Mouse (Mus musculus) MEL (cell line): Measurements from ENCODE around the gene Pabpn1. TPM values are rescaled to one million over a fixed set of nuclear protein-coding genes. Genes with fewer than 3 reads are reported as not detected.
A peak's percentile ranks its signal among the peaks of the same experiment; 100 is the strongest.

Experiments
- DNase-seq: peaks from one replicate; pipeline ENCODE4 v3.0.0; 2011; ENCODE audit warnings: low read depth, low spot score
- H3K27ac ChIP-seq: 2 replicates; pipeline ENCODE4 v1.5.1; 2012; ENCODE audit warnings: low read depth, mild to moderate bottlenecking, control low read depth, low read length, moderate library complexity; ENCODE audit not compliant: control insufficient read depth
- H3K27me3 ChIP-seq, 2 experiments: fragments of 150-350 bp in 1 of 2; sonication (generic) in 1 of 2; 2 replicates each; pipeline ENCODE4 v1.6.1; 2012; ENCODE audit warnings: low read length in 2 of 2, mild to moderate bottlenecking in 2 of 2, improper control_type of control experiment in 1 of 2, moderate library complexity in 1 of 2; ENCODE audit not compliant: insufficient read depth in 2 of 2, control insufficient read depth in 1 of 2
- H3K36me3 ChIP-seq, 2 experiments: 2 replicates each; pipeline ENCODE4 v1.6.1; 2012 to 2014; ENCODE audit warnings: low read length in 2 of 2, improper control_type of control experiment in 1 of 2, inconsistent platforms in 1 of 2, mild to moderate bottlenecking in 1 of 2; ENCODE audit not compliant: insufficient read depth in 2 of 2, control insufficient read depth in 1 of 2
- H3K4me1 ChIP-seq, 2 experiments: fragments of 150-350 bp in 1 of 2; sonication (generic) in 1 of 2; 2 replicates each; pipeline ENCODE4 v1.6.1; 2012; ENCODE audit warnings: low read length in 2 of 2, improper control_type of control experiment in 1 of 2, mild to moderate bottlenecking in 1 of 2; ENCODE audit not compliant: insufficient read depth in 2 of 2, control insufficient read depth in 1 of 2
- H3K4me3 ChIP-seq, 2 experiments: fragments of 150-350 bp in 1 of 2; sonication (generic) in 1 of 2; 2 replicates each; pipeline ENCODE4 v1.5.1; 2012; ENCODE audit warnings: low read depth in 2 of 2, low read length in 2 of 2, mild to moderate bottlenecking in 2 of 2, moderate library complexity in 2 of 2, control low read depth in 1 of 2, improper control_type of control experiment in 1 of 2; ENCODE audit not compliant: control insufficient read depth in 1 of 2, insufficient read depth in 1 of 2
- H3K79me2 ChIP-seq: 2 replicates; pipeline ENCODE4 v1.6.1; 2012; ENCODE audit warnings: mild to moderate bottlenecking, low read length, moderate library complexity; ENCODE audit not compliant: control insufficient read depth, poor library complexity, insufficient read depth
- H3K9ac ChIP-seq: 2 replicates; pipeline ENCODE4 v1.6.1; 2012; ENCODE audit warnings: low read depth, mild to moderate bottlenecking, control low read depth, low read length, moderate library complexity; ENCODE audit not compliant: control insufficient read depth, poor library complexity, severe bottlenecking
- H3K9me3 ChIP-seq: fragments of 150-350 bp; sonication (generic); replicated peaks from 2 replicates; pipeline ENCODE4 v1.6.1; 2012; ENCODE audit warnings: mild to moderate bottlenecking, low read length, improper control_type of control experiment, moderate library complexity; ENCODE audit not compliant: insufficient read depth
- BHLHE40 ChIP-seq: IDR thresholded peaks from 2 replicates; pipeline ENCODE4 v1.6.1; 2012; ENCODE audit warnings: low read depth, mild to moderate bottlenecking, inconsistent platforms, low read length, improper control_type of control experiment, borderline replicate concordance
- CHD1 ChIP-seq: IDR thresholded peaks from 2 replicates; pipeline ENCODE4 v1.6.1; 2012; ENCODE audit warnings: low read depth, mild to moderate bottlenecking, inconsistent platforms, low read length, improper control_type of control experiment
- CHD2 ChIP-seq: IDR thresholded peaks from 2 replicates; pipeline ENCODE4 v1.6.1; 2011; ENCODE audit warnings: low read length, improper control_type of control experiment
- CTCF ChIP-seq, 3 experiments: IDR thresholded peaks in 2 of 3; conservative IDR thresholded peaks in 1 of 3; 2 replicates each; pipeline ENCODE4 v1.5.1; 2011 to 2012; ENCODE audit warnings: low read length in 3 of 3, low read depth in 2 of 3, mild to moderate bottlenecking in 2 of 3, improper control_type of control experiment in 1 of 3, inconsistent platforms in 1 of 3, mixed read lengths in 1 of 3, moderate library complexity in 1 of 3; ENCODE audit not compliant: control insufficient read depth in 1 of 3, insufficient read depth in 1 of 3, poor library complexity in 1 of 3, severe bottlenecking in 1 of 3
- E2F4 ChIP-seq: IDR thresholded peaks from 2 replicates; pipeline ENCODE4 v1.6.1; 2011; ENCODE audit warnings: low read depth, low read length, improper control_type of control experiment, borderline replicate concordance
- EP300 ChIP-seq, 2 experiments: IDR thresholded peaks; 2 replicates each; pipeline ENCODE4 v1.6.1; 2011; ENCODE audit warnings: improper control_type of control experiment in 2 of 2, low read length in 2 of 2, low read depth in 1 of 2, mild to moderate bottlenecking in 1 of 2
- ETS1 ChIP-seq: IDR thresholded peaks from 2 replicates; pipeline ENCODE4 v1.6.1; 2012; ENCODE audit warnings: low read depth, mild to moderate bottlenecking, inconsistent platforms, low read length, improper control_type of control experiment, moderate library complexity
- GABPA ChIP-seq: IDR thresholded peaks from 2 replicates; pipeline ENCODE4 v1.6.1; 2012; ENCODE audit warnings: low read depth, mild to moderate bottlenecking, inconsistent platforms, low read length, improper control_type of control experiment, moderate library complexity
- GATA1 ChIP-seq: IDR thresholded peaks from 2 replicates; pipeline ENCODE4 v1.6.1; 2011; ENCODE audit warnings: low read depth, low read length, improper control_type of control experiment
- HCFC1 ChIP-seq: IDR thresholded peaks from 2 replicates; pipeline ENCODE4 v1.6.1; 2012; ENCODE audit warnings: low read depth, mild to moderate bottlenecking, inconsistent platforms, low read length, improper control_type of control experiment, moderate library complexity
- JUND ChIP-seq: IDR thresholded peaks from 2 replicates; pipeline ENCODE4 v1.6.1; 2011; ENCODE audit warnings: low read depth, mild to moderate bottlenecking, improper control_type of control experiment, low read length
- KAT2A ChIP-seq: conservative IDR thresholded peaks from 2 replicates; pipeline ENCODE4 v1.6.1; 2012; ENCODE audit warnings: low read depth, low read length, improper control_type of control experiment, inconsistent platforms
- MAFK ChIP-seq: IDR thresholded peaks from 2 replicates; pipeline ENCODE4 v1.6.1; 2011; ENCODE audit warnings: low read depth, mild to moderate bottlenecking, low read length, improper control_type of control experiment, borderline replicate concordance
- MAX ChIP-seq: IDR thresholded peaks from 2 replicates; pipeline ENCODE4 v1.6.1; 2011; ENCODE audit warnings: low read length, improper control_type of control experiment
- MAZ ChIP-seq: IDR thresholded peaks from 2 replicates; pipeline ENCODE4 v1.6.1; 2012; ENCODE audit warnings: low read depth, mild to moderate bottlenecking, inconsistent platforms, low read length, improper control_type of control experiment
- MEF2A ChIP-seq: IDR thresholded peaks from 2 replicates; pipeline ENCODE4 v1.6.1; 2014; ENCODE audit warnings: low read depth, mild to moderate bottlenecking, inconsistent platforms, low read length, improper control_type of control experiment; ENCODE audit not compliant: poor library complexity, insufficient replicate concordance, severe bottlenecking; ENCODE audit errors: extremely low read depth
- MXI1 ChIP-seq: IDR thresholded peaks from 2 replicates; pipeline ENCODE4 v1.6.1; 2011; ENCODE audit warnings: mild to moderate bottlenecking, low read depth, low read length, improper control_type of control experiment
- MYB ChIP-seq: IDR thresholded peaks from 2 replicates; pipeline ENCODE4 v1.6.1; 2011; ENCODE audit warnings: mild to moderate bottlenecking, low read depth, low read length, improper control_type of control experiment
- MYC ChIP-seq: IDR thresholded peaks from 2 replicates; pipeline ENCODE4 v1.6.1; 2011; ENCODE audit warnings: low read depth, mild to moderate bottlenecking, low read length, improper control_type of control experiment, moderate library complexity
- NELFE ChIP-seq: IDR thresholded peaks from 2 replicates; pipeline ENCODE4 v1.6.1; 2011; ENCODE audit warnings: low read depth, low read length, improper control_type of control experiment
- NRF1 ChIP-seq: IDR thresholded peaks from 2 replicates; pipeline ENCODE4 v1.6.1; 2014; ENCODE audit warnings: low read depth, mild to moderate bottlenecking, inconsistent platforms, low read length, improper control_type of control experiment, moderate library complexity; ENCODE audit not compliant: poor library complexity, insufficient read depth, severe bottlenecking
- POLR2A ChIP-seq, 2 experiments: IDR thresholded peaks; 2 replicates each; pipeline ENCODE4 v1.6.1; 2011 to 2012; ENCODE audit warnings: low read length in 2 of 2, mild to moderate bottlenecking in 2 of 2, control low read depth in 1 of 2, improper control_type of control experiment in 1 of 2, low read depth in 1 of 2, moderate library complexity in 1 of 2; ENCODE audit not compliant: control insufficient read depth in 1 of 2, insufficient read depth in 1 of 2, poor library complexity in 1 of 2
- POLR2AphosphoS2 ChIP-seq: IDR thresholded peaks from 2 replicates; pipeline ENCODE4 v1.6.1; 2011; ENCODE audit warnings: low read length, improper control_type of control experiment
- POLR2AphosphoS5 ChIP-seq: IDR thresholded peaks from 2 replicates; pipeline ENCODE4 v1.6.1; 2012; ENCODE audit warnings: low read depth, borderline replicate concordance, mild to moderate bottlenecking, inconsistent platforms, low read length, moderate library complexity, mixed read lengths
- RAD21 ChIP-seq: IDR thresholded peaks from 2 replicates; pipeline ENCODE4 v1.6.1; 2011; ENCODE audit warnings: mild to moderate bottlenecking, low read depth, low read length, improper control_type of control experiment
- RCOR1 ChIP-seq: IDR thresholded peaks from 2 replicates; pipeline ENCODE4 v1.6.1; 2012; ENCODE audit warnings: low read depth, mild to moderate bottlenecking, inconsistent platforms, low read length, improper control_type of control experiment
- SIN3A ChIP-seq: IDR thresholded peaks from 2 replicates; pipeline ENCODE4 v1.6.1; 2012; ENCODE audit warnings: low read length, improper control_type of control experiment, inconsistent platforms
- SMC3 ChIP-seq: IDR thresholded peaks from 2 replicates; pipeline ENCODE4 v1.6.1; 2011; ENCODE audit warnings: low read depth, low read length, improper control_type of control experiment
- TCF12 ChIP-seq: IDR thresholded peaks from 2 replicates; pipeline ENCODE4 v1.6.1; 2014; ENCODE audit warnings: low read depth, mild to moderate bottlenecking, inconsistent platforms, low read length, improper control_type of control experiment, moderate library complexity
- UBTF ChIP-seq: IDR thresholded peaks from 2 replicates; pipeline ENCODE4 v1.6.1; 2012; ENCODE audit warnings: low read depth, mild to moderate bottlenecking, inconsistent platforms, low read length, improper control_type of control experiment, moderate library complexity, borderline replicate concordance; ENCODE audit not compliant: insufficient read depth
- USF1 ChIP-seq: IDR thresholded peaks from 2 replicates; pipeline ENCODE4 v1.6.1; 2014; ENCODE audit warnings: low read depth, mild to moderate bottlenecking, inconsistent platforms, low read length, improper control_type of control experiment, moderate library complexity
- USF2 ChIP-seq, 2 experiments: IDR thresholded peaks; 2 replicates each; pipeline ENCODE4 v1.6.1; 2011 to 2012; ENCODE audit warnings: improper control_type of control experiment in 2 of 2, low read length in 2 of 2, borderline replicate concordance in 1 of 2, inconsistent platforms in 1 of 2, low read depth in 1 of 2, mild to moderate bottlenecking in 1 of 2; ENCODE audit not compliant: insufficient read depth in 1 of 2
- ZC3H11A ChIP-seq: IDR thresholded peaks from 2 replicates; pipeline ENCODE4 v1.6.1; 2012; ENCODE audit warnings: low read depth, mild to moderate bottlenecking, inconsistent platforms, low read length, improper control_type of control experiment
- ZKSCAN1 ChIP-seq: IDR thresholded peaks from 2 replicates; pipeline ENCODE4 v1.6.1; 2012; ENCODE audit warnings: low read depth, mild to moderate bottlenecking, inconsistent platforms, low read length, improper control_type of control experiment, moderate library complexity
- ZMIZ1 ChIP-seq: IDR thresholded peaks from 2 replicates; pipeline ENCODE4 v1.6.1; 2012; ENCODE audit warnings: low read depth, mild to moderate bottlenecking, inconsistent platforms, low read length, improper control_type of control experiment, moderate library complexity
- ZNF384 ChIP-seq: IDR thresholded peaks from 2 replicates; pipeline ENCODE4 v1.6.1; 2012; ENCODE audit warnings: low read depth, mild to moderate bottlenecking, inconsistent platforms, low read length, improper control_type of control experiment
- polyA plus RNA-seq, 2 experiments: library from polyadenylated mRNA; stranded (reverse) in 1 of 2; unstranded in 1 of 2; fragments of >175 nt in 1 of 2; fragments of >200 nt in 1 of 2; gene quantifications; 2 replicates each; pipeline versions ENCODE4 v1.2.1 to v1.2.4; 2012; ENCODE audit warnings: low replicate concordance in 2 of 2, low read depth in 1 of 2; ENCODE audit not compliant: insufficient read length in 2 of 2, insufficient read depth in 1 of 2, missing spikeins in 1 of 2
- total RNA-seq: library from RNA; depleted of rRNA; stranded (reverse); fragments of 300-350 nt; gene quantifications from 2 replicates; pipeline ENCODE4 v1.2.3, GENCODE M21; 2012

The Pabpn1 gene
- total and polyA plus RNA-seq, 3 experiments: 82.3 to 393 TPM; not detected in 1

- Histone ChIP-seq H3K4me3 (peak overlapping the region; percentile 90 to 92), H3K27ac (no peak overlapping the region), H3K36me3 (peaks cover 0 to 9% of the 10 kb centered on the region in 2 experiments; a peak in 1 of 4 replicates), H3K79me2 (peaks cover 2% of the 10 kb centered on the region; the same call in 1 of the 2 replicates), H3K4me1 (peaks cover 3 to 11% of the 10 kb centered on the region in 2 experiments), H3K9ac (peak overlapping the region; percentile 90), H3K27me3 (no peaks in the 10 kb centered on the region), H3K9me3 (no peaks in the 10 kb centered on the region)
- DNase-seq: peak; percentile 96
- TF ChIP-seq MAFK (no peak), SIN3A (peak; percentile 41; the same call in 1 of the 2 replicates), E2F4 (no peak; the same call in 1 of the 2 replicates), NRF1 (peak; percentile 80), RCOR1 (no peak), ZMIZ1 (no peak), CHD2 (no peak), CTCF (IDR thresholded peaks at IDR 0.05 in 2 of 3, conservative IDR thresholded peaks at IDR 0.05 in 1 of 3; ENCODE audit: control insufficient read depth in 1 of 3, insufficient read depth in 1 of 3, low read depth in 2 of 3, low read length in 3 of 3, poor library complexity in 1 of 3, severe bottlenecking in 1 of 3) (no peak), USF1 (peak; percentile 32; the same call in 1 of the 2 replicates), MYB (no peak), MXI1 (peak; percentile 81; the same call in 1 of the 2 replicates), CHD1 (no peak), KAT2A (no peak), POLR2AphosphoS2 (peak; percentile 50; the same call in 1 of the 2 replicates), MAX (peak; percentile 69), ZNF384 (no peak), EP300 (IDR thresholded peaks at IDR 0.05; ENCODE audit: low read depth in 1 of 2, low read length in 2 of 2) (no peak), HCFC1 (peak; percentile 66), GABPA (no peak), SMC3 (no peak), GATA1 (no peak), TCF12 (peak; percentile 38; the same call in 1 of the 2 replicates), MEF2A (no peak), POLR2AphosphoS5 (no peak), JUND (no peak), ZKSCAN1 (no peak), BHLHE40 (peak; percentile 54; the same call in 1 of the 2 replicates), MAZ (peak; percentile 39; the same call in 1 of the 2 replicates), USF2 (IDR thresholded peaks at IDR 0.05; ENCODE audit: borderline replicate concordance in 1 of 2, insufficient read depth in 1 of 2, low read depth in 1 of 2, low read length in 2 of 2) (no peak), MYC (peak; percentile 59; the same call in 1 of the 2 replicates), NELFE (peak; percentile 77), ETS1 (no peak), RAD21 (no peak), ZC3H11A (no peak), UBTF (peak; percentile 90; the same call in 1 of the 2 replicates), POLR2A (IDR thresholded peaks at IDR 0.05; ENCODE audit: control insufficient read depth in 1 of 2, insufficient read depth in 1 of 2, low read depth in 1 of 2, low read length in 2 of 2, poor library complexity in 1 of 2) (peak; percentile 55 to 77; a peak in 3 of 4 replicates)
These were observed 15.7 kb upstream of the Pabpn1 start for GRCm38 (mm10) chr14:54876539-54877047.
